Mouse (Mus musculus) gastrocnemius, postnatal 25 days (tissue): Measurements from ENCODE around the gene Rbfox2. TPM values are rescaled to one million over a fixed set of nuclear protein-coding genes. Genes with fewer than 3 reads are reported as not detected.
A peak's percentile ranks its signal among the peaks of the same experiment; 100 is the strongest.
"Not testable (repeated sequence)": the region's sequence is repeated elsewhere in the genome, so short reads cannot be mapped to it uniquely, and the experiment has no call there.

Source experiments
- DNase-seq: peaks from one replicate; pipeline ENCODE4 v3.0.0; 2022
- long read RNA-seq, 2 experiments: library from polyadenylated mRNA; stranded (forward); transcript quantifications; one replicate each; pipeline ENCODE4 v2.0.0; 2021
- total RNA-seq, 2 experiments: library from RNA; stranded (reverse); gene quantifications; 1 replicate in 1 of 2; 2 replicates in 1 of 2; pipeline ENCODE4 v1.2.3; 2021

Gene Rbfox2
- 10 to 100 TPM; 63.8 to 81.0 TPM for total RNA-seq
- long read RNA-seq, experiment 1, partial matches to known transcripts, result 1 of 18 reads
- long read RNA-seq, experiment 1, other reads (novel, unspliced or antisense), result 17 of 18 reads
- long read RNA-seq, experiment 2, full-length matches to known transcripts, result 1 of 25 reads
- long read RNA-seq, experiment 2, partial matches to known transcripts, result 1 of 25 reads
- long read RNA-seq, experiment 2, other reads (novel, unspliced or antisense), result 23 of 25 reads

- DNase-seq, result peak; percentile 97
Observed at GRCm38 (mm10) chr15:77306547-77307261, at the start of gene Rbfox2. Gene Rbfox2, minus strand, starts transcription at chr15:77307004.

- DNase-seq, result no peak
Observed at GRCm38 (mm10) chr15:77356248-77356810, 49.5 kb upstream of the Rbfox2 start.

- no peak for DNase-seq
Observed at GRCm38 (mm10) chr15:77354848-77355551, 48.2 kb upstream of the Rbfox2 start.

GRCm38 (mm10) chr15:77354496-77354847 is 47.7 kb upstream of the Rbfox2 start:
- DNase-seq, result no peak

GRCm38 (mm10) chr15:77353764-77354163 is 47.0 kb upstream of the Rbfox2 start:
- no peak for DNase-seq

- no peak for DNase-seq
Observed at GRCm38 (mm10) chr15:77352863-77353262, 46.1 kb upstream of the Rbfox2 start.

- DNase-seq, result no peak
Observed at GRCm38 (mm10) chr15:77350117-77350516, 43.3 kb upstream of the Rbfox2 start.

- DNase-seq, result no peak
Observed at GRCm38 (mm10) chr15:77348146-77348545, 41.3 kb upstream of the Rbfox2 start.

GRCm38 (mm10) chr15:77344127-77345125 is 37.6 kb upstream of the Rbfox2 start:
- DNase-seq, result no peak

- DNase-seq, result peak; percentile 66
Observed at GRCm38 (mm10) chr15:77343527-77344091, 36.8 kb upstream of the Rbfox2 start.

GRCm38 (mm10) chr15:77342962-77343526 is 36.2 kb upstream of the Rbfox2 start:
- no peak for DNase-seq

GRCm38 (mm10) chr15:77342005-77342404 is 35.2 kb upstream of the Rbfox2 start:
- DNase-seq, result no peak

- no peak for DNase-seq
Observed at GRCm38 (mm10) chr15:77340581-77340980, 33.8 kb upstream of the Rbfox2 start.

GRCm38 (mm10) chr15:77338924-77339429 is 32.2 kb upstream of the Rbfox2 start:
- DNase-seq, result no peak

GRCm38 (mm10) chr15:77338451-77338850 is 31.6 kb upstream of the Rbfox2 start:
- no peak for DNase-seq

GRCm38 (mm10) chr15:77337926-77338325 is 31.1 kb upstream of the Rbfox2 start:
- no peak for DNase-seq

GRCm38 (mm10) chr15:77336968-77337341 is 30.2 kb upstream of the Rbfox2 start:
- no peak for DNase-seq

GRCm38 (mm10) chr15:77336287-77336967 is 29.6 kb upstream of the Rbfox2 start:
- peak; percentile 91 for DNase-seq

GRCm38 (mm10) chr15:77335185-77335584 is 28.4 kb upstream of the Rbfox2 start:
- DNase-seq, result not testable (repeated sequence)
